Mouse (Mus musculus) T-helper 2 cell (primary cell): ENCODE results near the gene Rhox7a.
"Not testable (repeated sequence)": the region's sequence is repeated elsewhere in the genome, so short reads cannot be mapped to it uniquely, and the experiment has no call there.

Experiments used
- in situ Hi-C: fragments of 300-600 bp; cut with MboI, MseI; formaldehyde crosslinking; loops from one replicate; pipeline ENCODE4 v1.15.1; 2025; ENCODE audit warnings: high pct_unique_total_duplicates

Rhox7a gene

GRCm38 (mm10) chrX:37831386-37831785 is at the start of gene Rhox7a:
Rhox7a (plus strand) TSS chrX:37831686.
- in situ Hi-C loops: not testable (repeated sequence)

- in situ Hi-C loops: loop anchor here (5.0 to 25.0 kb wide), 4 partner anchors 55 to 570 kb away; partner anchors contain the start of genes Rhox2a, Rhox2b and Rhox3a
These were observed 24.0 kb upstream of the Rhox7a start for GRCm38 (mm10) chrX:37807286-37808080.

GRCm38 (mm10) chrX:37809396-37809795 is 22.1 kb upstream of the Rhox7a start:
- in situ Hi-C loops: loop anchor here (5.0 to 25.0 kb wide), 4 partner anchors 57 to 572 kb away; partner anchors contain the start of genes Rhox2a, Rhox2b and Rhox3a

- in situ Hi-C loops: loop anchor here (25.0 kb wide), 2 partner anchors 399 to 574 kb away; partner anchors contain the start of genes Rhox2a, Rhox2b and Rhox3a
These were observed 20.3 kb upstream of the Rhox7a start for GRCm38 (mm10) chrX:37811179-37811578.

GRCm38 (mm10) chrX:37815665-37816064 is 15.8 kb upstream of the Rhox7a start:
- in situ Hi-C loops: loop anchor here (25.0 kb wide), 2 partner anchors 403 to 578 kb away; partner anchors contain the start of genes Rhox2a, Rhox2b and Rhox3a

GRCm38 (mm10) chrX:37826610-37827009 is 4.9 kb upstream of the Rhox7a start, which contains the start of gene Rhox6:
Rhox6 (plus strand) TSS chrX:37826910.
- in situ Hi-C loops: loop anchor here (5.0 kb wide), 1 partner anchor 76 kb away; the partner anchor contains the start of gene Rhox9

DNA sequence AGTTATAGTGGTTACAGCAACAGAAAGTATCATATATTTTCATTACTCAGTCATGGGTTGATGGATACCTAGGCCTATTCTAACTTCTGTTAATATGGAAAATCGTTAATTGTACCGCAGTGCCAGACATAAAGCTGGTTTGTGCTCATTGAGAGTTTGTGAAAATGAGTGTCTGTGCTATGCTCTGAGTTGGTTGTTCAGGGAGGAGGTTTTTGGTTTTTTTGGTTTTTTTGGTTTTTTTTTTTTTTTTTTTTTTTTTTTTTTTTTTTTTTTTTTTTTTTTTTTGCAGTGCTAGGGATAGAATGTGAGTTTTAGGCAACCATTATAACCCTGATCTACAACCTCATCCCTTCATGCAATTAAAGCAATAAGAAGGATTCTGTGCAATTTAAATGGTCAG is 40.2 kb downstream of the Rhox7a start:
- in situ Hi-C loops: no loop called here

DNA sequence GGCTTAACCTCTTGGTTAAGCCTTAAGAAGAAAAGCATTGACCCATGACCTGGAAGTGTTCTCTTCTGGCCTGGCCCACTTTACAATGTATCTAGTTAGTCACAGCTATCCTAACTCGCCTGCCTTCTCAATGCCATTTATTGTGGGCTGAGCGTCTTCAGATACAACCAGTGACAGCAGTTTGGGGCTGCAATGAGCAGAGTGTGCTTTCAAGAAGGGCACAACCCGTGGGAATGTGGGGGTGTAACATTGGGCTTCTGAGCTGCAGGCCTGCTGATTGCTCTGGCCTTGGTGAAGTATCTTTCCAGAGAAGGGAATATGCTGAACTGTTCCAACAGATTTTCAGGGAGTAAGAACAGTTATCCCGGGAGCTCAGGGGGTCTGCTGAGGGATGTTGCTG is 47.4 kb downstream of the Rhox7a start, which contains the start of gene Rhox8:
Rhox8 (minus strand) TSS at position 101 of the 400 bp plus-strand sequence.
- in situ Hi-C loops: no loop called here
